Mouse (Mus musculus): Measurements from ENCODE around the gene Bcl2l12.

GRCm38 (mm10) chr7:44953561-44953960 lies 45.0 kb downstream of the Bcl2l12 start:
- TF ChIP-seq POLR2A (IDR thresholded peaks at IDR 0.05; ENCODE audit: insufficient read length, low read depth) (no peak), MYOD1 (IDR thresholded peaks at IDR 0.05; ENCODE audit: control insufficient read depth in 1 of 3, insufficient read length in 2 of 3, low read depth in 2 of 3) (no peak), TCF12 (IDR thresholded peaks at IDR 0.05; ENCODE audit: insufficient read depth, poor library complexity, severe bottlenecking) (no peak), USF1 (IDR thresholded peaks at IDR 0.05; ENCODE audit: low read depth) (no peak), MAX (IDR thresholded peaks at IDR 0.05; ENCODE audit: low read depth) (no peak), POLR2AphosphoS2 (IDR thresholded peaks at IDR 0.05; ENCODE audit: insufficient read length, low read depth) (no peak), E2F4 (IDR thresholded peaks at IDR 0.05; ENCODE audit: insufficient read depth) (no peak), MYOG (IDR thresholded peaks at IDR 0.05; ENCODE audit: control insufficient read depth in 1 of 3, insufficient read depth in 1 of 3, insufficient read length in 2 of 3, low read depth in 2 of 3) (no peak), REST (IDR thresholded peaks at IDR 0.05; ENCODE audit: insufficient read depth, insufficient read length) (no peak), CEBPB (IDR thresholded peaks at IDR 0.05; ENCODE audit: insufficient read depth, poor library complexity, severe bottlenecking) (no peak), SRF (IDR thresholded peaks at IDR 0.05; ENCODE audit: control insufficient read depth, insufficient read length, low read depth) (no peak), TCF3 (IDR thresholded peaks at IDR 0.05; ENCODE audit: insufficient read length, low read depth) (no peak)
